Mouse (Mus musculus) embryonic facial prominence, embryonic 10.5 days (tissue): Measurements from ENCODE around the gene Hsp90aa1. TPM values are rescaled to one million over a fixed set of nuclear protein-coding genes. Genes with fewer than 3 reads are reported as not detected.
"Not testable (repeated sequence)": the region's sequence is repeated elsewhere in the genome, so short reads cannot be mapped to it uniquely, and the experiment has no call there.

Source experiments
- DNase-seq: peaks from one replicate; pipeline ENCODE4 v3.0.0-alpha.2; 2017; ENCODE audit warnings: low spot score
- H3K27ac ChIP-seq: fragments of 300-500 bp; sonication (generic); replicated peaks from 2 replicates; pipeline ENCODE4 v1.5.1; 2016; ENCODE audit warnings: mild to moderate bottlenecking
- H3K27me3 ChIP-seq: fragments of 300-500 bp; sonication (generic); replicated peaks from 2 replicates; pipeline ENCODE4 v1.6.1; 2016; ENCODE audit warnings: low read depth, mild to moderate bottlenecking; ENCODE audit not compliant: poor library complexity, severe bottlenecking
- H3K36me3 ChIP-seq: fragments of 300-500 bp; sonication (generic); replicated peaks from 2 replicates; pipeline ENCODE4 v1.6.1; 2016; ENCODE audit warnings: mild to moderate bottlenecking, moderate library complexity
- H3K4me1 ChIP-seq: fragments of 300-500 bp; sonication (generic); 2 replicates; pipeline ENCODE4 v1.6.1; 2016
- H3K4me3 ChIP-seq: fragments of 300-500 bp; sonication (generic); 2 replicates; pipeline ENCODE4 v1.5.1; 2016; ENCODE audit warnings: mild to moderate bottlenecking, moderate library complexity
- H3K9me3 ChIP-seq: fragments of 300-500 bp; sonication (generic); 2 replicates; pipeline ENCODE4 v1.6.1; 2016; ENCODE audit warnings: mild to moderate bottlenecking
- WGBS: fragments of 180-500 bp; shearing (Covaris S2); methylation state at CpG from one replicate; pipeline ENCODE4 v1.1.7; 2016; 5-methylcytosine and 5-hydroxymethylcytosine counted together
- polyA plus RNA-seq: library from polyadenylated mRNA; unstranded; fragments of >200 nt; fragmentation: Nextera tagmentation; extraction: Ambion mirVana; gene quantifications from 2 replicates; pipeline ENCODE4 v1.2.1, GENCODE M21; 2016

Gene Hsp90aa1
- polyA plus RNA-seq, 1 experiment from 2014 or later, result 1,072 TPM

- Histone ChIP-seq H3K9me3 (no peaks in the 10 kb centered on the region), H3K27ac (no peak overlapping the region), H3K36me3 (no peaks in the 10 kb centered on the region), H3K4me1 (peaks cover 16% of the 10 kb centered on the region), H3K27me3 (no peaks in the 10 kb centered on the region), H3K4me3 (no peak overlapping the region)
- DNase-seq, result no peak
- 76% methylated on average over 5 of the region's 5 CpGs for WGBS
Measured at GRCm38 (mm10) chr12:110711270-110711669, 8.7 kb upstream of the Hsp90aa1 start.

DNA sequence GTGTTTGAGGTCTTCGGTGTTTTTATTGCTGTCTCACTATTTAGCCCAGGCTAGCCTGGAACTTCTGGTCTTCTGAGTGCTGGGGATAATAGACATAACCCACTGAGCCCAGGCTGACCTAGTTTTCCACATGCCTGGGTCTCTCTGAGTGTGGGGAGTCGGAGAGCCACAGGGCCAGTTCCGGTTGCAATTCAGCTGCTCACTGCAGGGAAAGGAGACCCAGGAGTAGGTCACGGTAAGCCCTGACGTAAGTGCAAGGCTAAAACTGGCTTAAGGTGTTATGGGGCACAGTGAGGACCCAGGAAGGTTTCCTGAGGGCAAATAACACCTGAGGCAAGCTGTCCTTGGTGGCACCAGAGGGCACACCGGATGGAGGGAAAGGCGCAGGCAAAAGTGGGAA lies 4.9 kb upstream of the Hsp90aa1 start:
- H3K36me3 ChIP-seq, result no peaks in the 10 kb centered on the region
- no peak for DNase-seq
- 85% methylated on average over 7 of the region's 7 CpGs for WGBS
- H3K27ac ChIP-seq, result no peak overlapping the region
- H3K4me1 ChIP-seq, result peaks cover 25% of the 10 kb centered on the region
- no peaks in the 10 kb centered on the region for H3K9me3 ChIP-seq
- H3K27me3 ChIP-seq, result no peaks in the 10 kb centered on the region
- H3K4me3 ChIP-seq, result peak overlapping the region; percentile 57

DNA sequence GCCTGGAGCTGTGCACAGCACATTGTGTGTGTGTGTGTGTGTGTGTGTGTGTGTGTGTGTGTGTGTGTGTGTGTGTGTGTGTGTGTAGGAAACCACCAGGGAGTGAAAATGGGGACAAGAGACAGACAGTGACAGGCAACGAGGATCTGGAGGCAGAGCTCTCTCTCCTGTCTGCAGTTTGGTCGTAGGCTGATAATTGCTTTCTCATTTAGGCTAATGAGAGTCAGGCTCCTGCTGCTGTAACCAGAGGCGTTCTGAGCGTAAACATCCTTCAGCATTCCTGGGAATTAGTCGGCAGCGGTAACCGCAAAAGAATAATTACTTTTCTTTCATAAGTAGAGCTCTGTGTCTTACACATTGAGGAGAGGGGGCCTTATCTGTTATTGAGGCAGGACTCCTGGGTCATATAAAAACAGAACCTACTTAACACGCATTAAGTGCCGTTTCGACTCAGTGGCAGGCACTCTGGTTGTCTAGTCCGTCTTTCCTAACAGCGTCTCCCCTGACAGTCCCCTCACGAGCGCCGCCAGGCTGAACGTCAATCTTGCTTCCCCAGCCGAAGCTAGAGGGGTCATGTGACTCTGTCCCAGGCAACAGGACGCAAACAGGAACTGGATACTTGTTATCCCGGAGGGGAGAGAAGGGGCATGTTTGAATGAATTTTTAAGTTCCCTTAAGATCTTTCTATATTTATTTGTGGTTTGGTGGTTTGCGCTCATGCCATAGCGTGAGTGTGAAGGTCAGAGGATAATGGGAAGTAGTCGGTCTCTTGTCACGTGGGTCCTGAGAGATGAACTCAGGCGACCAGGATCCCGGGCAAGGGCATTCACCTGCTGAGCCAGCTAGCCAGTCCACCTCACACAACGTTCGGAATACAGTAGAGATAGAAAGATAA lies 4.1 kb upstream of the Hsp90aa1 start:
- Histone ChIP-seq H3K27me3 (no peaks in the 10 kb centered on the region), H3K4me3 (peak overlapping the region; percentile 57), H3K36me3 (no peaks in the 10 kb centered on the region), H3K27ac (peak overlapping the region; percentile 66), H3K4me1 (peaks cover 28% of the 10 kb centered on the region), H3K9me3 (no peaks in the 10 kb centered on the region)
- peak; percentile 78 for DNase-seq
- under 1% methylated on average over 27 of the region's 27 CpGs for WGBS

GRCm38 (mm10) chr12:110705419-110705818 lies 2.9 kb upstream of the Hsp90aa1 start:
- H3K27me3 ChIP-seq, H3K36me3 ChIP-seq, DNase-seq, H3K27ac ChIP-seq, H3K4me3 ChIP-seq, H3K9me3 ChIP-seq: not testable (repeated sequence)
- 86% methylated on average over 4 of the region's 4 CpGs for WGBS
- peaks cover 40% of the 10 kb centered on the region for H3K4me1 ChIP-seq

- Histone ChIP-seq H3K27ac (no peak overlapping the region), H3K4me3 (no peak overlapping the region), H3K4me1 (peaks cover 46% of the 10 kb centered on the region), H3K9me3 (no peaks in the 10 kb centered on the region), H3K27me3 (no peaks in the 10 kb centered on the region), H3K36me3 (no peaks in the 10 kb centered on the region)
- whole genome bisulfite sequencing, result 70% methylated on average over 7 of the region's 7 CpGs
- DNase-seq, result no peak
Measured at GRCm38 (mm10) chr12:110703682-110704081, 1.2 kb upstream of the Hsp90aa1 start.

- Histone ChIP-seq H3K27ac (no peak overlapping the region), H3K36me3 (no peaks in the 10 kb centered on the region), H3K4me3 (peak overlapping the region; percentile 17; the same call in 1 of the 2 replicates), H3K27me3 (no peaks in the 10 kb centered on the region), H3K4me1 (peaks cover 52% of the 10 kb centered on the region), H3K9me3 (no peaks in the 10 kb centered on the region)
- DNase-seq, result peak; percentile 90
- 30% methylated on average over 8 of the region's 8 CpGs for WGBS
Measured at GRCm38 (mm10) chr12:110703008-110703471, 512 bp upstream of the Hsp90aa1 start.

GRCm38 (mm10) chr12:110701363-110701762 lies 1.2 kb downstream of the Hsp90aa1 start:
- H3K4me1 ChIP-seq, result peaks cover 49% of the 10 kb centered on the region
- H3K27me3 ChIP-seq, H3K4me3 ChIP-seq, H3K36me3 ChIP-seq, H3K9me3 ChIP-seq, DNase-seq: not testable (repeated sequence)
- H3K27ac ChIP-seq, result peak overlapping the region; percentile 74
- WGBS, result 35% methylated on average over 3 of the region's 3 CpGs

GRCm38 (mm10) chr12:110700730-110701129 lies 1.8 kb downstream of the Hsp90aa1 start:
- H3K36me3 ChIP-seq, result no peaks in the 10 kb centered on the region
- no peaks in the 10 kb centered on the region for H3K27me3 ChIP-seq
- WGBS, result 61% methylated on average over 2 of the region's 2 CpGs
- DNase-seq, result no peak
- peaks cover 43% of the 10 kb centered on the region for H3K4me1 ChIP-seq
- H3K9me3 ChIP-seq, result no peaks in the 10 kb centered on the region
- peak overlapping the region; percentile 74 for H3K27ac ChIP-seq
- H3K4me3 ChIP-seq, result no peak overlapping the region

DNA sequence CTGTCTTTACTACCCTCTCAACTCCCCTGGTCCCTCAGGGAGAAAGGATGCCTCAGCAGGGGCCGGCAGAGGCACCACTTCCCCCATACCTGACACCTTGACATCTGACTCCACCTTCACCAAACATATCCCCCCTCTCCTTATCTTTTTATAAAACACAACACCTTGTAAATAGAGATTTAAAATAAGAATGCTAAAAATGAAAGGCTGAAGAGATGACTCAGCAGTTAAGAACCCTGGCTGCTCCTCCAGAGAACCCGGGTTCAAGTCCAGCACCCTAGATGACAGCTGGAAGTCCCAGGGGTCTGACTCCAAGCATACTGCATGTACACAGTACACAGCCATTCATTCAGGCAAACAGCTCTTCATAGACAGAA lies 3.4 kb downstream of the Hsp90aa1 start:
- peak overlapping the region; percentile 77 for H3K27ac ChIP-seq
- H3K36me3 ChIP-seq, result peaks cover 11% of the 10 kb centered on the region
- H3K27me3 ChIP-seq, result no peaks in the 10 kb centered on the region
- no peaks in the 10 kb centered on the region for H3K9me3 ChIP-seq
- peaks cover 50% of the 10 kb centered on the region for H3K4me1 ChIP-seq
- WGBS, result 50% methylated on average over 2 of the region's 2 CpGs
- peak overlapping the region; percentile 26; the same call in 1 of the 2 replicates for H3K4me3 ChIP-seq
- no peak for DNase-seq

- Histone ChIP-seq H3K4me1 (peaks cover 53% of the 10 kb centered on the region), H3K4me3 (peak overlapping the region; percentile 26; the same call in 1 of the 2 replicates), H3K27me3 (no peaks in the 10 kb centered on the region), H3K9me3 (no peaks in the 10 kb centered on the region), H3K36me3 (peaks cover 16% of the 10 kb centered on the region), H3K27ac (peak overlapping the region; percentile 77)
- 45% methylated on average over 15 of the region's 15 CpGs for WGBS
- peak; percentile 59 for DNase-seq
Measured at GRCm38 (mm10) chr12:110698523-110699170, 3.9 kb downstream of the Hsp90aa1 start.

DNA sequence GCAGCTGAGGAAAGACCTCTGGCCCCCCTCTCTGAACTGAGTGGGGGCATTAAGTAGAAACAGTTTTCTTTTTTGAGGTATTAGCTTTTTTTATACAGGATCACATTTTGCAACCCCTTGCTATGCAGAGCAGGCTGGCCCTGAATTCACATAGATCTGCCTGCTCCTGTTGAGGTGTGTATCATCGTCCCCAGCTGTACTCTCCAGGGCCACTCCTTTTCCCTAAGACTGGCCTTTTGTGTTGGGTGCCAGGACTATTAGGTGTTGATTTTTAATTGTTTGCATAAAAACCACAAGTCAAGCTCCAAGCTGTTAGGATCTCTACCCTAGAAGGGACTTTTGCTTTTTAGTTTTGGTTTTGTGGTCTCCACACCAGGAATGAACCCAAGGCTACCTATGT lies 4.4 kb downstream of the Hsp90aa1 start:
- Histone ChIP-seq H3K4me3 (0 out of 2 replicates have a peak overlapping the region, but pooled peaks have one; percentile 26), H3K4me1 (peaks cover 52% of the 10 kb centered on the region), H3K9me3 (no peaks in the 10 kb centered on the region), H3K27ac (peak overlapping the region; percentile 77; the same call in 1 of the 2 replicates), H3K36me3 (peaks cover 21% of the 10 kb centered on the region), H3K27me3 (no peaks in the 10 kb centered on the region)
- 79% methylated on average over 1 of the region's 1 CpGs for WGBS
- no peak for DNase-seq

DNA sequence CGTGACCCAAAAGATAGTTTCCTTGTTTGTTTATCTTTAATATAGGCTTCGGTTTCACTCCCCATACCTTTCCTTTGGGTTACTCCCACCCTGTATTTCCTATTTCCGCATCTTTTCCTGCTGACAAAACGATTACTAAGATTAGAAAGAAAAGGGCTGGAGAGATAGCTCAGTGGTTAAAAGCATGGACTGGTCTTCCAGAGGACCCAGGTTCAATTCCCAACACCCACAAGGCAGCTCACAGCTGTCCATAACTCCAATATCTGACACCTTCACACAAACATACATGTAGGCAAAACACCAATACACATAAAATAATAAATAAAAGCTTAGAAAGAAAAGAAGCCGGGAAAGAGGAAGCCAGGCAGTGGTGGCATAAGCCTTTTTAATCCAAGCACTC lies 5.1 kb downstream of the Hsp90aa1 start:
- no peak for DNase-seq
- peak overlapping the region; percentile 92 for H3K4me3 ChIP-seq
- peaks cover 47% of the 10 kb centered on the region for H3K4me1 ChIP-seq
- H3K27ac ChIP-seq, result no peak overlapping the region
- H3K27me3 ChIP-seq, result no peaks in the 10 kb centered on the region
- peaks cover 27% of the 10 kb centered on the region for H3K36me3 ChIP-seq
- WGBS, result 74% methylated on average over 5 of the region's 5 CpGs
- no peaks in the 10 kb centered on the region for H3K9me3 ChIP-seq
